Mouse (Mus musculus) left cerebral cortex, postnatal 14 days (tissue): Measurements from ENCODE around the gene Camkmt. TPM values are rescaled to one million over a fixed set of nuclear protein-coding genes. Genes with fewer than 3 reads are reported as not detected.

ENCODE experiments used
- DNase-seq, 2 experiments: peaks; one replicate each; pipeline ENCODE4 v3.0.0; 2021 to 2022; ENCODE audit warnings: low spot score in 2 of 2, mixed read lengths in 1 of 2
- intact Hi-C: fragments of 180-260 bp; cut with DNase I; formaldehyde crosslinking; loops from one replicate; pipeline ENCODE4 v1.15.1; 2025
- long read RNA-seq, 2 experiments: library from polyadenylated mRNA; stranded (forward); transcript quantifications; one replicate each; pipeline ENCODE4 v2.0.0; 2021
- total RNA-seq, 2 experiments: library from RNA; stranded (reverse); gene quantifications; 2 replicates each; pipeline ENCODE4 v1.2.3; 2021

The Camkmt gene
- 10 to 100 TPM; 11.0 to 11.6 TPM for total RNA-seq
- long read RNA-seq, experiment 1, partial matches to known transcripts: 0 of 3 reads
- long read RNA-seq, experiment 1, other reads (novel, unspliced or antisense): 3 of 3 reads
- long read RNA-seq, experiment 2, partial matches to known transcripts: 0 of 1 reads
- long read RNA-seq, experiment 2, other reads (novel, unspliced or antisense): 1 of 1 reads

DNA sequence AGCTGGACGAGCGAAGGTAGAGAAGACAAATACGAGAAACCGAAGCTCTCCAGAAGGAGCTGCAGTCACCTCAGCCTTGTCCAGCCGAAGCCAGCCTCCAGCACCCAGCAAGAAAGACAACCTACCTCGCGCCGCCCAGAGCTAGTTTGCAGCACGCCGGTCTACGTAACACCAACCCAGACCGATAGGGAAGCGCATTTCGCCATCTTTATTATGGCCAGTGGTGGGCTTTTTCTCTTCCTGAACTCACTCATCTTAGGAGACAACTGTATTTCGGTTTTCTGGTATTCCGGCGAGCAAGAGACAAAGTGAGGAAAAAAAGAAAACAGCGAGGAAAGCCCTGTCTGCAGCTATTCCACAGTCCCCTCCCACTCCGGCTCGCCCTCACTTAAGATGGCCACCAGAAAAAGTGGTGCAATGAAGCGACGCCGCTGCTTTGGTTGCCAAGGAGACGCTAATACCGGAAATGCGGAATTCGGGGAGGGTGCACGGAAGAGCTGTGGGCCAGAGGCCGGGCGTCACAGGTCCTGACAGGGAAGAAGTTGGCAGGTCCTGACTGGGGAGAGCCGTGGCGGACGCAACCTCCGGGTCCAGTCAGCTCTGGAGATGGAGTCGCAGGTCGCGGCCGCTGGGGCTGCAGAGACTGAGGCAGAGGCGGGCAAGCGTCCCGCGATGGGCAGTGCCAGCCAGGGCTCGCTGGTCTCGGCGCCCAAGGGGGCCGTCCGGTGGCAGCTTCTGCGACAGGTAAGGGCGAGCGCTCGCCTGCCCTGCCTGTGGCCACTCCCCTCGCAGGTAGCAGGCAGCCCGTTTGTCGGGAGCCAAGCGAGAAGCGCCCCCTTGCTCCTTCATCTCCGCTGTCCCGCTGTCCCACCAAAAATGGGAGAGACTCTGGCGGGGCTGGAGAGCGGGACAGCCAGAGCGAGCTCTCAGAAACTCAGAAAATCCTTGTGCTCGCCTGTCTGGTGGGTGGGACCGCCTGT, at the start of gene Camkmt, which contains the start of gene Prepl:
TSS of gene Camkmt (plus strand) at position 433 of the 980 bp plus-strand sequence.
TSS of gene Prepl (minus strand) at position 122 of the 980 bp plus-strand sequence.
- peak; percentile 96 to 97 for DNase-seq
- intact Hi-C loops: loop anchor here (5.0 kb wide), 1 partner anchor 213 kb away; no protein-coding TSS in a partner anchor

GRCm38 (mm10) chr17:85040913-85041312, 49.4 kb upstream of the Camkmt start:
- intact Hi-C loops: no loop called here
- no peak for DNase-seq

DNA sequence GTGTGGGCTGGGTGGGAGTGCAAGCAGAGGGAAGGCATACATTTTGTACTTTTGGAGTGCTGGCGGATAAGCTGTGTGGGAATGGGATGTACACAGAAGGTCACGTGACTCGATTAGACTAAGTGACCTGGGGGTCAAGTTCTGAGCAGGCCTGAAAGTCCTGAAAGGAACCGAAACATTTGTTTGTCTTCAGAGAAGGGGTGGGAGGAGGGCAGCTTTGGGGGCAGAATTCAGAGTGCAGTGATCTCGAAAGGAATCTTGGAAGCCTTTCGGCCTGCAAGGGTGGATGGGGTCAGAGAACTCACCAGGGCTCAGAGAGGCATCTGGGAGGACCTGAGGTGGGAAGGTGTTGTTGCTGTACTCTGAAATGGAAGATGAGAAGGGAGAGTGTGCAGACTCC, 47.9 kb upstream of the Camkmt start:
- intact Hi-C loops: no loop called here
- no peak for DNase-seq

- intact Hi-C loops: no loop called here
- DNase-seq: no peak
Measured at GRCm38 (mm10) chr17:85043404-85043816, 46.9 kb upstream of the Camkmt start.

DNA sequence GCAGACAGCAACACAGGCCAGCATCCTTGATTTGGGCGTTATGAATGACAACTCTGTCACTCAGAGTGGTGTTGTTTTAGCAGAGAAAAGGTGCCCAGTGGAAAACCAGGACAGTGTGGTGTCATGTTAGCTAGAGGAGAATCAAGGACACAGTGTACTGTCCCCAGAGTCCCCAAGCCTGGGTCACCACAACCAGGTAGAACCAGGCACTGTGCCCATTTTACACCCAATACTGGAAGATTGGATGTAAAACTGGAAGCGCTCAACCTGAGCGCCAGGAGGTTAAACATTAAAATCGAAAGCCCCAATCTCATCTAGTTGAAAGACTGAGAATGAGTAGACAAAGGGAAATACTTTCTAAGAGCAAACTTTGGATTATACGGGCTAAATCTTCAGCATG, 45.9 kb upstream of the Camkmt start:
- intact Hi-C loops: no loop called here
- DNase-seq: no peak

GRCm38 (mm10) chr17:85045160-85045559, 45.2 kb upstream of the Camkmt start:
- DNase-seq: no peak
- intact Hi-C loops: no loop called here

GRCm38 (mm10) chr17:85048379-85048778, 42.0 kb upstream of the Camkmt start:
- intact Hi-C loops: no loop called here

DNA sequence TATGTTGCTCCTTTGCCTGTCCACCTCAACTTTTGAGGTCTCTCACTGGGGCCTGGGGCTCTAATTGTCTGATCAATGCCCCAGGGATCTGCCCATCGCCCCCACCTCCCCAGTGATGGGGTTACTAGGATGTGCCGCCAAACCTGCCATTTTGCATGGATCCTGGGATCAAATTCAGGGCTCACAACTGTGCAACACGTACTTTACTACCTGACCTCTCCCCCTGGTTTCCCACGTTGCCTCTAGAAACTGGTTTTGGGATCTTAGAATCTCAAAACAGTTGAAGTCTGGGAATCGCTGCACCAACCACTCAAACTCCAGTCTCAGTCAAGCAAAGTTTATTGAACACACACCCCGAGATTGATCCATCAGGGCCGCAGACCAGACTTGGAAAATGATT, 32.1 kb upstream of the Camkmt start:
- intact Hi-C loops: no loop called here
- DNase-seq: no peak

More at GRCm38 (mm10) chr17:85048379-85048778, 42.0 kb upstream of the Camkmt start:
- no peak for DNase-seq

DNA sequence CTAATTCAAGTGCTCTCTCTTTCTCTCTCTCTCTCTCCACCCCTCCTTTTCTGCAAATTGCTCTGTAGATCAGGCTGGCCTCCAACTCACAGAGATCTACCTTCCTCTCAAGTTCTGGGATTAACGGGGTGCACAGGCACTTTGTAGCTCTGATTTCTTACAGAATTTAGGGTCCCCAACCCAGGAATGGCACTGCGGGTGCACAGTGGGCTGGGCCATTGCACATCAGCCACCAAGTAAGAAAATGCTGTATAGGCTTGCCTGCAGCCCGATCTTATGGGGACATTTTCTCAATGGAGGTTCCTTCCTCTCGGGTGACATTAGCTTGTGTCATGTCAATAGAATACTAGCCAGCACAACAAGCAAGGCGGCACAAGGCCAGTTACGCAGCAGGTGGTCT, 31.2 kb upstream of the Camkmt start:
- DNase-seq: no peak
- intact Hi-C loops: no loop called here

DNA sequence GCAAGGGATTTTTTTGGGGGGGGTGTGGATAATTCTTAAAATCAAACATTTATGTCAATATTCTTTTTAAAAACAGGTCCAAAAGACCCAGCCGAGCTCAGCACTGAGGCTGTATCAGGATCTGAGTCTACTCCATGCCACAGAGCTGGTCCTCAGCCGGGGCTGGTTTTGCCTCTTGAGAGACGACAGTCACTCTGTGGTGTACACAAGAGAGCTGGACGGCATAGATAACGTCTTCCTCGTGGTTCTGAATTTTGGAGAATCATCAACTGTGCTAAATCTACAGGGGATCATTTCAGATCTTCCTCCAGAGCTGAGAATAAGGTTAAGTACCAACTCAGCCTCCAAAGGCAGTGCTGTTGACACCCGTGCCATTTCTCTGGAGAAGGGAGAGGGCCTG, 26.8 kb upstream of the Camkmt start:
- no peak for DNase-seq
- intact Hi-C loops: loop anchor here (5.0 kb wide), 1 partner anchor 36 kb away; the partner anchor contains the start of gene Slc3a1

DNA sequence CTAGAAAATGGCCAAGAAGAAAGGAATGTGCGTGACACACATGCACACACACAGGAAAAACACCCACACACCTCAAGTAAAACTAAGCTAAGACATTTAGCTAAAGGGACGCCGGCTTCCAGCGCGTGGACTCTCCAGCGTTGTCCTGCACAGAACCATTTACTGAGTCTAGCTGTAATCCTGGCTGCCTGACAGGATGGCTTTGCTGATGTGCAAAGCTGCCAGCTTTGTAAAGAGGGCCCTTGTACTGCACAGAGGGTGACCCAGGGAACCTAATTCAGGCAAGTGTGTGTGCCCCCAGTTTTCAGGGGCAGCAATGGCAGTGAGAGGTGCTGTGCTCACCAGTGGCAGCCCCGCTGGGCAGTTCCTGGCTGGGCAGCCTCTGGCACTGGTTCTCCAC, 23.0 kb upstream of the Camkmt start:
- no peak for DNase-seq
- intact Hi-C loops: no loop called here

DNA sequence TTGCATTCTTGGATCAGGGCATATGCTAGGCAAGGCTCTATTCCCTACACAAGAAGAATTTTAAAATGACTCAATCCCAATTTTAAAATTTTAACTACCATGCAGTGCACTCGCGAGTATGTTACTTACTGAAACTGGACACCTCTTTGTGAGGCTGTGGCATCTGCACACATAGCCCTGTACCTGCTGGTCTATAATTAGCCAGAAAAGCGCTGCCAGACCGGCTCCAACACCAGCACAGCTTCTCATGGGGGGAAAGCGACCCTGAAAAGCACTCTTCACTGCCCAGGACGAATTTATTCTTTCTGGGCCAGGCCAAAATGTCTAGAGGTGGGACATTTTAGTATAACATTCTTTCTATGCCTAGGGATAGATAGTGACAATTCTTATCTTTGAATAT, 19.7 kb upstream of the Camkmt start:
- intact Hi-C loops: no loop called here

GRCm38 (mm10) chr17:85071088-85071775, 19.1 kb upstream of the Camkmt start:
- DNase-seq: no peak
- intact Hi-C loops: no loop called here

More for the DNA sequence above, 19.7 kb upstream of the Camkmt start:
- DNase-seq: no peak

GRCm38 (mm10) chr17:85072383-85072782, 18.0 kb upstream of the Camkmt start:
- intact Hi-C loops: no loop called here
- no peak for DNase-seq

GRCm38 (mm10) chr17:85073214-85073613, 17.1 kb upstream of the Camkmt start:
- DNase-seq: no peak
- intact Hi-C loops: no loop called here

- DNase-seq: peak in 1 of 2 experiments; percentile 39
- intact Hi-C loops: no loop called here
Measured at GRCm38 (mm10) chr17:85074083-85074482, 16.3 kb upstream of the Camkmt start.

- no peak for DNase-seq
- intact Hi-C loops: no loop called here
Measured at GRCm38 (mm10) chr17:85079276-85079675, 11.1 kb upstream of the Camkmt start.

DNA sequence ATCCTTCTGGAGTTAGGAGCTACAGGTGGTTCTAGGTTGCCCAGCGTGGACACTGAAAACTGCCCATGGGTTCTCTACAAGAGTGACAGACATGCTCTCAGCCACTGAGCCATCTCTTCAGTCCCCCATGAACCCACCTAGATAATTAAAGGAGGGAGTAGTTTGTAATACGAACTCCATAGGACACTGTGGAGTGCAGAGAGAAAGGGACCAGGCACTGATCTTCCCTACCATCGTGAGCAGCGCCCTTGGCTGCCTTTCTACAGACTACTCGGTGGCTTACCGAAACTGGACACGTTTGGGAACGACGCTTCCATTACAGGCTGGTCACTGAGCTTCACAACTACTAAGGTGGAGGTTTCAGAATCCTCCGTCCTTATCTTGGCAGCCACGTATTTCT, 9.6 kb upstream of the Camkmt start:
- DNase-seq: no peak
- intact Hi-C loops: no loop called here

- no peak for DNase-seq
- intact Hi-C loops: no loop called here
Measured at GRCm38 (mm10) chr17:85085335-85085734, 5.0 kb upstream of the Camkmt start.

- intact Hi-C loops: no loop called here
- no peak for DNase-seq
Measured at GRCm38 (mm10) chr17:85086501-85086900, 3.9 kb upstream of the Camkmt start.
